Mouse (Mus musculus) stomach, embryonic 14.5 days (tissue): ENCODE data around the gene Hmga1. TPM values are rescaled to one million over a fixed set of nuclear protein-coding genes. Genes with fewer than 3 reads are reported as not detected.

Source experiments
- ATAC-seq: fragments of 200-750 bp; cut with Nextera tagmentation; 2 replicates; pipeline ENCODE4 v1.8.0; 2017; ENCODE audit warnings: low read depth, moderate TSS enrichment; ENCODE audit not compliant: insufficient number of reproducible peaks, insufficient read depth, low FRiP score
- H3K27ac ChIP-seq: fragments of 300-500 bp; sonication (generic); 2 replicates; pipeline ENCODE4 v1.5.1; 2014; ENCODE audit warnings: mild to moderate bottlenecking, low read length, moderate library complexity, mixed read lengths
- H3K27me3 ChIP-seq: fragments of 300-500 bp; sonication (generic); 2 replicates; pipeline ENCODE4 v1.6.1; 2014; ENCODE audit warnings: low read length, control low read depth, mixed read lengths; ENCODE audit not compliant: control insufficient read depth, insufficient read depth
- H3K36me3 ChIP-seq: fragments of 300-500 bp; sonication (generic); 2 replicates; pipeline ENCODE4 v1.6.1; 2014; ENCODE audit warnings: mild to moderate bottlenecking, control low read depth, low read length, moderate library complexity, mixed read lengths; ENCODE audit not compliant: control insufficient read depth, insufficient read depth
- H3K4me1 ChIP-seq: fragments of 300-500 bp; sonication (generic); 2 replicates; pipeline ENCODE4 v1.6.1; 2014; ENCODE audit warnings: low read length, control low read depth, mixed read lengths; ENCODE audit not compliant: control insufficient read depth, insufficient read depth
- H3K4me2 ChIP-seq: fragments of 300-500 bp; sonication (generic); replicated peaks from 2 replicates; pipeline ENCODE4 v1.6.1; 2014; ENCODE audit warnings: low read depth, low read length, control low read depth
- H3K4me3 ChIP-seq: fragments of 300-500 bp; sonication (generic); 2 replicates; pipeline ENCODE4 v1.5.1; 2014; ENCODE audit warnings: low read depth, low read length, control low read depth
- H3K9ac ChIP-seq: fragments of 300-500 bp; sonication (generic); replicated peaks from 2 replicates; pipeline ENCODE4 v1.6.1; 2014; ENCODE audit warnings: low read depth, mild to moderate bottlenecking, control low read depth, low read length, moderate library complexity, mixed read lengths
- H3K9me3 ChIP-seq: fragments of 300-500 bp; sonication (generic); 2 replicates; pipeline ENCODE4 v1.6.1; 2016; ENCODE audit warnings: low read depth, low read length, control low read depth; ENCODE audit not compliant: control insufficient read depth
- WGBS: fragments of 180-500 bp; shearing (Covaris S2); extraction: QIAGEN DNeasy Blood & Tissue Kit; methylation state at CpG from one replicate; pipeline ENCODE4 v1.1.7; 2014; 5-methylcytosine and 5-hydroxymethylcytosine counted together
- polyA plus RNA-seq: library from polyadenylated mRNA; unstranded; fragments of >200 nt; fragmentation: Nextera tagmentation; extraction: Ambion mirVana; gene quantifications from 2 replicates; pipeline ENCODE4 v1.2.1, GENCODE M21; 2014

Hmga1 gene
- polyA plus RNA-seq, 1 experiment from 2014 or later = 239 TPM

DNA sequence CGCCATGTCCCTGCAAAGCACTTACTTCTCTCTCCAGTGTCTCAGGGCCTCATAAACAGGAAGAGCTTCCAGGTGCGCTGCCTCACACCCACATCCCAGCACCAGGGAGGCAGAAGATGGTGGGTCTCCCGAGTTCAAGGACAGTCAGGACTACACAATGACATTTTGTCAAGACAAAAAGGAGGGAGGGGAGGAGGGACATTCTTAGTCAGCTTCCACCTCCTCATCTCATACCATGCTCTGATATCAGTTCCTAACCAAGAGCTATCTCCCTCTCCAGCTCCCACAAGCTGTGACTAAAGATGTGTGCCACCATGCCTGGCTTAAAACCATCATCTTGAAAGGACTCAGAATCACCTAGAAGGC, 55.2 kb downstream of the Hmga1 start:
- peaks cover 9% of the 10 kb centered on the region; the same call in 1 of the 2 replicates for H3K36me3 ChIP-seq
- no peak overlapping the region for H3K4me3 ChIP-seq
- H3K4me1 ChIP-seq = 0 out of 2 replicates have a peak, but pooled peaks cover 11% of the 10 kb centered on the region
- WGBS = 52% methylated on average over 3 of the region's 3 CpGs
- no peaks in the 10 kb centered on the region for H3K27me3 ChIP-seq
- 0 out of 2 replicates have a peak, but pooled peaks cover under 1% of the 10 kb centered on the region for H3K9me3 ChIP-seq
- no peak overlapping the region for H3K9ac ChIP-seq
- H3K4me2 ChIP-seq = no peak overlapping the region
- H3K27ac ChIP-seq = no peak overlapping the region
- ATAC-seq = no peak

GRCm38 (mm10) chr17:27611994-27612393, 55.7 kb downstream of the Hmga1 start:
- H3K4me3 ChIP-seq = no peak overlapping the region
- 0 out of 2 replicates have a peak, but pooled peaks cover 2% of the 10 kb centered on the region for H3K9me3 ChIP-seq
- H3K27ac ChIP-seq = no peak overlapping the region
- ATAC-seq = no peak
- H3K27me3 ChIP-seq = no peaks in the 10 kb centered on the region
- WGBS = 80% methylated on average over 5 of the region's 5 CpGs
- no peak overlapping the region for H3K4me2 ChIP-seq
- no peak overlapping the region for H3K9ac ChIP-seq
- 0 out of 2 replicates have a peak, but pooled peaks cover 11% of the 10 kb centered on the region for H3K4me1 ChIP-seq
- peaks cover 9% of the 10 kb centered on the region; the same call in 1 of the 2 replicates for H3K36me3 ChIP-seq

DNA sequence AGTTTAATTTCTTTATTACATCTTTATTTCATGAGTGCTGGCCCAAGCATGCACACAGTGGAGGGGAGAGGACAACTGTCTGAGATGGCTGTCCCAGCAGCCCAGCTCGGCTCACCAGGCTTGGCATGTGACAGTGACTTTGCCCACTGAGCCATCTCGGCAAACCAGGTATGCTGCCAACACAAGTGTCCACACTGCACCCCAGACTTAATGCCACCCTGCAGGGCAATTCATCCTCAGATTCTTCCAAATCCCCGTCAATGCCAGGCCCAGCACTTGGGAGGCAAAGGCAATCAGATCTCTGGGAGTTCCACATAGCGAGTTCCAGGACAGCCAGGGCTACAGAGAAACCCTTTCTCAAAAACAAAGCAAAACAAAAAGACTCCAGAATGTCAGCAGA, 56.7 kb downstream of the Hmga1 start:
- 0 out of 2 replicates have a peak, but pooled peaks cover 2% of the 10 kb centered on the region for H3K9me3 ChIP-seq
- no peak for ATAC-seq
- no peak overlapping the region for H3K4me2 ChIP-seq
- peaks cover 9% of the 10 kb centered on the region; the same call in 1 of the 2 replicates for H3K36me3 ChIP-seq
- no peak overlapping the region for H3K4me3 ChIP-seq
- no peak overlapping the region for H3K9ac ChIP-seq
- no peak overlapping the region for H3K27ac ChIP-seq
- 0 out of 2 replicates have a peak, but pooled peaks cover 11% of the 10 kb centered on the region for H3K4me1 ChIP-seq
- H3K27me3 ChIP-seq = no peaks in the 10 kb centered on the region
- 80% methylated on average over 4 of the region's 4 CpGs for WGBS

Other genes with a start within 250 kb of the Hmga1 start
- 0.17 and 0.27 TPM in 2 replicates for gene Grm4, start 35.1 kb upstream of the Hmga1 start, polyA plus RNA-seq
- gene AI413582, start 9.3 kb downstream of the Hmga1 start, polyA plus RNA-seq = 22.6 and 24.3 TPM in 2 replicates
- gene Nudt3, start 67.0 kb downstream of the Hmga1 start, polyA plus RNA-seq = 42.8 and 44.2 TPM in 2 replicates
- not detected in 2 replicates for gene RPS10-NUDT3, start 78.7 kb downstream of the Hmga1 start, polyA plus RNA-seq
- 1,169 and 1,246 TPM in 2 replicates for gene Rps10, start 80.2 kb downstream of the Hmga1 start, polyA plus RNA-seq
- 1.8 and 2.3 TPM in 2 replicates for gene Pacsin1, start 99.0 kb downstream of the Hmga1 start, polyA plus RNA-seq
- 13.8 and 18.1 TPM in 2 replicates for gene Spdef, start 172.5 kb downstream of the Hmga1 start, polyA plus RNA-seq